In the genomic region with DNA sequence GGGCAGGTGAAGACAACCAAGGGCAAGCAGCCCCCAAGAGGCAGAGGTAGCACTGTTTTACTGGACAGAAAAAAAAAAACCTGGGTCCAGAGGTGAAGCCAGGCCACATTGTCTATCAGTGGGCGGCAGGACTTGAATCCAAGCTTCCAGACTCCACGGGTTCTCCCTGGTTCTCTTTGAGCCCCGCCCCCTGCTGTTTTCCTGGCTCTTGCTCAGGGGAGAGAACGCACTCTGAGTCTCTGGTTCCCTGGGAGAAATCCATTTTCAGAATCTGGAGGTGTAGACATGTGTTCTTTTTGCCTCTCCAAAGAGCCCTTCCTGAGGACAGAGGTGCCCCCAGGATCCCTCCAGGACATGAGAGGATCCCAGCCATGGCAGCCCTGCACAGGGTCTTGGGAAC, we compare ENCODE assay signal across 18 mouse cellular contexts. TPM values are rescaled to one million over a fixed set of nuclear protein-coding genes. Genes with fewer than 3 reads are reported as not detected.
"Had no signal": no experiment of that assay in that cellular context is flagged by ENCODE, and none has a peak within 500 bp of the region (broad histone marks: within the 10 kb centered on the region; RNA-seq: fewer than 3 reads in every experiment).

No protein-coding gene starts in this region.

- H3K4me1 ChIP-seq: limb, embryonic 15.5 days; liver, embryonic 13.5 days; lung, embryonic 15.5 days; megakaryocyte, embryonic 14.5 days; midbrain, embryonic 15.5 days; neural tube, embryonic 12.5 days had no signal

- H3K4me2 ChIP-seq: limb, embryonic 15.5 days; liver, embryonic 13.5 days; lung, embryonic 15.5 days; midbrain, embryonic 11.5 days; midbrain, embryonic 15.5 days; neural tube, embryonic 12.5 days had no signal

- H3K9ac ChIP-seq: limb, embryonic 15.5 days; liver, embryonic 13.5 days; liver, postnatal 0 days; lung, embryonic 15.5 days; midbrain, embryonic 15.5 days; neural tube, embryonic 12.5 days had no signal

- H3K4me3 ChIP-seq: layer of hippocampus, adult 2 months; limb, embryonic 15.5 days; liver, embryonic 13.5 days; lung, embryonic 15.5 days; megakaryocyte, embryonic 14.5 days; midbrain, embryonic 15.5 days; neural tube, embryonic 12.5 days had no signal

- H3K27ac ChIP-seq: kidney, postnatal 0 days; layer of hippocampus, adult 2 months; limb, embryonic 15.5 days; liver, embryonic 13.5 days; lung, embryonic 15.5 days; macrophage; midbrain, embryonic 15.5 days; neural tube, embryonic 12.5 days had no signal

- H3K9me3 ChIP-seq: limb, embryonic 15.5 days; liver, embryonic 13.5 days; lung, embryonic 15.5 days; megakaryocyte, embryonic 14.5 days; midbrain, embryonic 15.5 days; neural tube, embryonic 12.5 days had no signal

- H3K36me3 ChIP-seq: limb, embryonic 15.5 days; liver, embryonic 13.5 days; lung, embryonic 15.5 days; midbrain, embryonic 15.5 days; neural tube, embryonic 12.5 days had no signal

- ATAC-seq: liver, postnatal 0 days; midbrain, embryonic 15.5 days had no signal

- DNase-seq: kidney, adult 11 months; kidney, adult 9 months; kidney, postnatal 36 days; liver, embryonic 13.5 days; liver, postnatal 0 days; lung, postnatal 14 days; retina, postnatal 1 day had no signal

RNA-seq across cellular contexts. Expression of gene Dio3, which starts 9.2 kb away (rescaled TPM):
- total RNA-seq: monocyte, adult 5-6 weeks; neutrophil, adult 5-6 weeks had no signal
- polyA plus RNA-seq: macrophage; midbrain, embryonic 11.5 days had no signal
